Mouse (Mus musculus) c-Kit-positive CD71-negative TER-119-negative erythroid progenitor cells, embryonic 14.5 days (primary cell): ENCODE results near the gene Palm2.

Experiments used
- DNase-seq: peaks from one replicate; pipeline ENCODE4 v3.0.0-alpha.2; 2013; ENCODE audit warnings: low read depth

Gene Palm2

GRCm38 (mm10) chr4:57755085-57755484 is 321.0 kb downstream of the Palm2 start:
- DNase-seq: no peak

DNA sequence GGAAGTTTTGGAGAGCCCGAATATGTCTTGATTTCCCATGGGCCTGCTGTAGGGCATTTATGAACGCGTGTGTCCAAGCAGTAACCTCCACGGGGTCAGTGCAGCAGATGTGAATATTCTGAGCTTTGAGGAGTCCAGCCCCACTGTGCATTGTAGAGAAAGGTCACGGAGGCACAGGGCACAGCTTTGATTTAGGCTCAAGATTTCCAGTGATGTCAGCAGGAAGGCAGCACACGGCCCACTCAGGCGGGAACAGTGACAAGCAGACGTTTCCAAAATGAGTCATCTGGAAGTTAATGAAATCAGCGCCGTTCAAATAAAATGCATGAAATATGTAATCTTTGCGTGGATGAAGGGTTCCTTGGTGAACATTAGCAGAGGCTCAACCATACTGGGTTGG is 323.9 kb downstream of the Palm2 start:
- no peak for DNase-seq
